Mouse (Mus musculus): ENCODE measurements around the gene Sync. TPM values are rescaled to one million over a fixed set of nuclear protein-coding genes. Genes with fewer than 3 reads are reported as not detected.

The Sync gene
- total RNA-seq, 2 experiments from 2014 or later: 77.8 to 78.7 TPM

DNA sequence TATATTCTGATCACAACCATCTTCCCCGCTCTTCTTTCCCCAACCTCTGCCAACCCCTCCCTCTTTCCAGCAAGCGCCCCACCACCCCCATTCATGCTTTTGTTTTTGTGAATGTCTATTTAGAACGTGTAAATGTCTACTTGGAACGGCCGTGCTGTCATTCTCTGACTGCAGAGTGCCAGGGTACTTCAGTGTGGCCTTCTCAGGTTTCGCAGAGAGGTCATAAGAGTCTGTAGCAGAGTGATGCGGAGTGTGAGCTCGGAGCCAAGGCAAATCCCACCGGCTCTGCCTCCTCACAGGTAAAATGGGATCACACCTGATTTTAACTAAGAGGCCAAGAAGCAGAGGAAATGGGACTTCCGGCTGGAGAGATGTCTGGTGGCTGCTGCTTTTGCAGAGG, 11.7 kb downstream of the Sync start:
- no peak for DNase-seq (ENCODE audit: low spot score in 2 of 2)

DNA sequence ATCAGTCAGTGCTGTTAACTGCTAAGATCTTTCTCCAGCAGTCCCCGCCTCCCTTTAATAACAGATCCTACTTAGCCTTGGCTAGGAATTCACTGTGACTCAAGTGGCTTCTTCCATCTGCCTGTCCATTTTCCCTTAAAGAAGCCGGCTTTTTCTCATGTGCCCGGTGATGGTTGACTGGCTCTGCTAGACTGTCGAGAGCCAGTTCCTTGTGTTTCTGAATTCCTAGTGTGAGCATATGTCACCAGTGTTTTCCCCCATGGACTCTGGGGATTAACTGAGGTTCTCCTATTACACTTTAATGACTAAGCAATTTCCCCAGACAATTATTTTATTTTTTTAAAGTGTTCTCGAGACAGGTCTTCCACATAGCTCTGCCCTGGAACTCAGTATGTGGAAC, 16.0 kb downstream of the Sync start:
- DNase-seq (ENCODE audit: low spot score in 2 of 2): no peak

DNA sequence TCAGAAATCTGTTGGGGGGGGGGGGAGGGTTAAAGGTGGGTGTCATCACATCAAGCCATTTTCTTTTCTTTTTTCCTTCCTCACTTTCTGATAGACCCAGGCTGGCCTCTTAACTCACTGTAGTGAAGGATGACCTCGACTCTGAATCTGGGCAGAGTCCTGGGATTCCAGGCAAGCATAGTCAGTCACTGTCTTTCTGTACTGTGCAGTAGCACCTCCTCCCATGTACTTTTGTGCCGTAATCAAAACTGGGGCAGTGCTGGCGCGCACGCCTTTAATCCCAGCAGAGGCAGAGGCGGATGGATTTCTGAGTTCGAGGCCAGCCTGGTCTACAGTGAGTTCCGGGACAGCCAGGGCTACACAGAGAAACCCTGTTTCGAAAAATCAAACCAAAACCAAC, 16.4 kb downstream of the Sync start:
- DNase-seq (ENCODE audit: low spot score in 2 of 2): no peak

DNA sequence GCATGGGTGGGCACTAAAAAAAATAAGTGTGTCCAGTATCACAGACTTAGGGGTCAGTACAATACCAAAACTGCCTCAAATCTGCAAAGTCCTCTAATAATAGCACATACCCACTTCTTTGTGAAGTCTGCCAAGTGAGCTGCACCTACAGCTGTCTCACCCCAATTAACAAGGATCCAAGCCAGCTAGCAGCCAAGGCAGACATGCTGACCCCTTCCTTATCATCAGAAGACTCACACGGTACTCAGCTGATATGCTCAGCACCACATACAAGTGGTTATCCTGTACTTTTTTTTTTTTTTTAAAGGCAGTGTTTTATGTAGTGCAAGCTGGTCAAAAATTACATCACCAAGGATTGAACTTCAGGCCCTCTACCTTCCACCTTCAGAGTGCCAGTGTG, 16.9 kb downstream of the Sync start:
- no peak for DNase-seq (ENCODE audit: low spot score in 2 of 2)

DNA sequence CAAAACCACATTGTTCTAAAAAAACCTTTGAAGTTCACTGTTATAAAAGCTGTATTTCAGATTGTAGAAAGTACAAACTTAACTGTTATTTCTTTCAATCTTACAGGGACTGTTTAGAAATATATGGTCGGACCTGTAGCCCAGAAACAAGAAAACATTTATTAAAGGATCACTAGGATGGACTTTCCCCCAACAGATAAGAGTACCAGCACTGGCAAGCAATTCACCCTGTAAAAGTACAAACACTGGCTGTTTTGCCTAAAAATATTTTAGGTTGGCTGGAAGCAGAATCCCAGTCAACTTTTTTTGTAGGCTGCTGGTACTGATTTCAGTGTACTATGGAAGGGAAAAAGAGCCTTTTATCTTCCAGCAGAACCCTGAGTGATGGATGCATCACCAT, 20.5 kb downstream of the Sync start:
- no peak for DNase-seq (ENCODE audit: low spot score in 2 of 2)

DNA sequence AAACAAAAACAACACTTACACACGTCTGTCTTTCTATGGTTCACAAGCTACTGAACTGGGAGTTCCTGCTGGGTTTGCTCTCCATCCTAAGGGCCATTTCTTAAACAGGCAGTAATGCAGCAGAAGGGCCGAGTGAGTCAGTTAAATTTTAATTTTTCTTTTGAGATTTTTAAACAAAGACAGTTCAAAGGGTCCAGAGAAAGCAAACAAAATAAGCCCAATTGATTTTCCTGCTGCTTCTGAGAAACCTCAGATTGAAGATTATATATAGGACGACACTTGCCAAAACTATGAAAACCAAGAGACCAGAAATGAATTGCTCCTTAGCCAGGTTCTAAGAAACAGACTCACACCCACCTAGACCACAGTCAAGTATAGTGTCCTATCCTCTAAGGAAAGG, 26.5 kb downstream of the Sync start:
- DNase-seq (ENCODE audit: low spot score in 2 of 2): no peak

DNA sequence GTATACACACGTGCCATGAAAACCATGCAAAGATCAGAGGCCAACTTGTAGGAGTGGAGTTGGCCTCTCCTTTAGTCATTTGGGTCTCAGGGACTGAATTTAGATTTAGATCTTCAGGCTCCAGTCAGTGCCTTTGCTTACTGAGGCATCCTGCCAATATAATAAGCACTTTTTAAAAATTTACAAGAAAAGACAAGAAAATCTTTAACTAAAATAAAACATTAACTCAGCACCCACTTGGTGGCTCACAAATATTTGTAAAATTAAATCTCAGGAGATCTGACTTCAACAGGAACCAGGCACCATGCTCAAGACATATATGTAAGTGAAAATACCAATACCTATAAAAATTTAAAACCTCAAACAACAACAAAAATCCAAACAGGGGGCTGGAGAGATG, 33.5 kb downstream of the Sync start:
- no peak for DNase-seq (ENCODE audit: low spot score in 2 of 2)

DNA sequence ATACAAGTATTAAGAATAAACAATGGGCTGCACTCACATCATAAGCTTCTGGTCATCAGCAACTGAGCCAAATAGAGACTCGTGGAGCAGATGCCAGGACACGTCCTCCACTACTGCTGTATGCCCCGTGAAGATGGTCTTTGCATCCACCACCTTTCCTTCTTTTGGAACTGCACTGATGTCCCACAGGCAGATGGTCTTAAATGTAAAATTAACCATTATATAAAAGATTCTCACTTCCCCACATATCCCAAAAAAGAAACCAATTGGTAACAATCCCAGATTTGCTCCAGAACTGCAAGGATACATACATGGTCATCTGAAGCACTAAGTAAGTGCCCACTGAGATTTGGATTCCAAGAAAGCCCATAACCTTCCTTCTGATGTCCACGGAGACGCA, 34.6 kb downstream of the Sync start:
- no peak for DNase-seq (ENCODE audit: low spot score in 2 of 2)

DNA sequence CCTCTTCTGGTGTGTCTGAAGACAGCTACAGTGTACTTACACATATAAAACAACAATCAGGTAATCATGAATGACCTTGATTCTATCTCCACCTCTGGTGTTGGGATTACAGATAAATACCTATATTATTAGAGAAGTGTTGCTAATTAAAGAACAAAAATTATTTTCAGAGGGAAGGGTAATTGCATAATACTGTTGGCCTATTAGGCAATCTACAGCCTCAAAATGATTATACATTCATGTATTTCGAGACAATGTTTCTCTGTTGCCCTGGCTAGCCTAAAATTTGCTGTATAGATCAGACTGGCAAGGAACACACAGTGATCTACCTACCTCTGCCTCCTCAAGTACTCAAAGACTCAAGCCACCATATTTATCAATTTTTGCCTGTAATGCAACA, 36.1 kb downstream of the Sync start:
- no peak for DNase-seq (ENCODE audit: low spot score in 2 of 2)

DNA sequence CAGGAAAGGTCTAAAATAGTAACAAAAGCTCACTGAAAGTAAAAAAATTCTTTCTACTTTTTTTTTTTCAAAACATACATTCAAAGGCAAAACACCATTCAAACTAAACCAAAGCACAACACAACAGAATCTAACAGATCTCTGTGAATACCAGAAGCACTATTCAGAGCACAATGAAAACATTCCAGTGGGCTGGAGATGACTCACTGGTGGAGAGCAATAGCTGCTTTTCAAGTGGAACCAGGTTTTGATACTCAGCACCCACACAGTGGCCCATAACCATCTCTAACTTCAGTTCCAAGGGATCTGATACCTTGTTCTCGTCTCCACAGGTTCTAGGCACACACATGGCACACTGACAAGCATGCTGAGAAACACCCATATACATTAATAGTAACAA, 37.3 kb downstream of the Sync start:
- no peak for DNase-seq (ENCODE audit: low spot score in 2 of 2)

DNA sequence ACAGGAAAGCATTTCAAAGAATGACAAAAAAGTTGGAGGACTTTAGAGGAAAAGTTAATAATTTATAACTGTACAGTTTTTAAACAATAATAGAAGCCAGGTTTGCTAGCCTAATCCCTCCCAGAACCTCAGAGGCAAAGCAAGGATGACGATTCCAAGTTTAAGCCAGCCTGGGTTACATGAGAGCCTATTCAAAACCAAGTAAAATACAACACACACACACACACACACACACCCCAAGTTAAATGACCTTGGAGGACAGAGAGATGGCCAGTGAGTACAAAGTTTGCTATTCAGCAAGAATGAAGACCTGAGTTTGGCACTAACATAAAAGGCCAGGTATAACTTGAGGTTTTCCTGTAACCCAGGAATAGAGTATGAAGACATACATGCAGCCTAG, 38.8 kb downstream of the Sync start:
- no peak for DNase-seq (ENCODE audit: low spot score in 2 of 2)

DNA sequence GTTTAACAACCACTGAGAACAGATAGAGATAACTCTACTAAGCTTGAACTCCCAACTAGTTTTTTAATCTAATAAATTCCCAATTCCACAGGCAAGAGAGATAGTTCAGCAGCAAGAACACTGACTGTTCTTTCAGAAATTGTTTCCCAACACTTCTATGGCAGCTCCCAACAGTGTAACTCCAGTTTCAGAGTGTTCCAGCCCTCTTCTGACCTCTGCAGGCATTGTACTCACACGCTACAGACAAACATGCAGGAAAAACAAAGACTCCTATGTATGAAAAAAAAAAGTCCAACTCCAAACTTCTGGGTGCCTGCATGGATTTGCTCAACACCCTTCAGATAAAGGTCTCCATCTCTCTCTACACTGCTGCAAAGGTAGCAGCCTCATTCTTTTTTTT, 45.4 kb downstream of the Sync start:
- DNase-seq (ENCODE audit: low spot score in 2 of 2): no peak

DNA sequence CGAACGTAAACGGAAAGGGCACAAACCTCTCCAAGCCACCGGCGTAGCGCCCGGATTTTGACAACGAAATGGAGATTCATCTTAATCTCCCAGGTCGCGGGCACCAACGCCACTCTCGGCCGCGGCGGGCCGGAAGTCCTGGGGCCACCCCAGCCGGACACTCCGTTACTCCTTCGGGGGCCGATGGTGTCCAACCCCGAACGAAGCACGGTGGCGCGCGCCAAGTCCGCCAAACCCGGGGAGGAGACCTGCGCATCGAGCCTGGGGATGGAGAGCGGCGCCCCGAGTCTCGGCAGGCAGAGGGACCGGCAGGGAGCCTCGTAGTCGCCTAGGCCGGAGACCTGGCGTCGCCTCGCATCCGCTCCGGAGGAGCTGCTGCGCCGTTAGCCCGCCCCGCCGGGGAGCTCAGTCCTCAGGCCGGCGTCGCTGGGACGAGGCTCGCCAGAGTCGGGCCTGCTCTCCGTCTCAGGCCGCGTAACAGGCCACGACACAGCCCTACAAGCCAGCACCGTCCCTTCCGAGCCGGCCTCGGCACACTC, 47.3 kb downstream of the Sync start:
- peak in 1 of 2 experiments; percentile 57 for DNase-seq (ENCODE audit: low spot score in 2 of 2)

DNA sequence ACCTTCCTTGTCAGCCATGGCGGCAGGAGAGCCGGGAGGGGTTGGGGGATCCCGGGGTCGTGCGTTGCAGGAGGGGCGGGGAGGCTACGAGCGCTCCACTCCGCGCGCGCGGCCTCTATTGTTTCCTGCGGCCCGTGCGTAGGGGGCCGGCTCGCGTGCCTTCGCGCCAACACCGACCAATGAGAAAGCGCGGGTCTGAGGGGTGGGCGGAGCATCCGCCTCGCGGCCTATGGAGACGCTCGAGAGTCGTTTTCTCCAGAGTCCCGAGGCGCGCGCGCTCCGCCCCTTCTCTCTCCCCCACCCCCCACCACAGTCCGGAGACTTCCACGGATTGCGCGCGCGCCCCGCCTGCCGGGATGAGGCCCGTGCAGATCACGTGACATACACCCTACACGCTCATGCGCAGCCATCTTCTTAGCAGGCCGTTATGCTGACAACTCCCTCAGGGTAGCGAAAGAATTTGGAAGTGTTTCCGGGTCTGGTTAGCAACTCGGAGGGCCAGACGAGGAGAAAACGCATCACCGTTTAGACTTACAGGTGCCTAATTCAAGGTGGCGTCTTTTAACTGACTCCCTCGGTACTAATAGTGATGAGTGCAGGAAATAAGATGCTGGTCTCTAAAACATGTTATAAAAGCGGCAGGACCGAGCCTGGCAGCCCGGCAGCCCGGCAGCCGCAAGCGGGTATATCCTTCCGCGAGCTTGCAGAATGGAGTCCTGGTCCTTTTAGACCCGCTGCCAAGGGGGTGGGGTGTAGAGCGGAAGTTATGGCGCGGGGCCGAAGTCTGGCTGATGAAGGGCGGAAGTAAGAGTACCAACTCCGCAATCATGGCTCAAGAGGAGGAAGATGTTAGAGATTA, 48.0 kb downstream of the Sync start, which contains the start of the genes Rbbp4 and Zbtb8os:
Gene Rbbp4 (minus strand): TSS at position 155 of the 859 bp plus-strand sequence.
Gene Zbtb8os (plus strand): TSS at position 480 of the 859 bp plus-strand sequence.
- peak; percentile 94 to 97 for DNase-seq (ENCODE audit: low spot score in 2 of 2)

DNA sequence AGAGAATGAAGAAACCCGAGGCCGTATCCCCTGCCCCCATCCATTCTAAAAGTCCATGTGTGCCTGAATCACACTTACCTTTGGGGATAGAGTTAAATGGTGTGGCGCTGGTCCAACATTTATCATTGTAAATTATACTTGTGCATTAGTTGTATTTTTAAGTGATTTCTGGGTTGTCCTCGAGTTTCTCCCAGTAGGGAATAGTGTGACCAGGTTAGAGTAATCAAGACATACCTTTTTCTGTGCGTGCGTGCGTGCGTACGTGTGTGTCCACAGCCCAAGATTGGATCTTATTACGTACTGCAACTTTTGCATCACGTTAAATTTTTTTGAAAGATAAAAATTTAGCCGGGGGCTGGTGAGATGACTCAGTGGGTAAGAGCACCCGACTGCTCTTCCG, 48.9 kb downstream of the Sync start:
- DNase-seq (ENCODE audit: low spot score in 2 of 2): no peak

DNA sequence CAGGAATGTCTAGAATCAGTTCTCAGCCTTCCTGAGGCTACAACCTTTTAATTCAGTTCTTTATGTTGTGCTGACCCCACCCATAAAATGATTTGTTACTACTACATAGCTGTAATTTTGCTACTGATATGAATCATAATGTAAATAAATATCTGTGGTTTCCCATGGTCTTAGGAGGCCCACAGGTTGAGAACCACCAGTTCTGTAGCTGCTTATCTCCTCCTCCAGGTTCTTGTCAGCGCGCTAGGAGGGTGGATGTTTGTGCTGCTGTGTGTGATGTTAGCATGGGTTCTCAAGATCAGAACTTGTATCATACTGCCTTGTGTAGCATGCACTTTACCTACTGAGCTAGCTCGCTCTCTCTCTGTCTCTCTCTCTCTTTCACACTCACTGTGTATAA, 52.3 kb downstream of the Sync start:
- DNase-seq (ENCODE audit: low spot score in 2 of 2): no peak

DNA sequence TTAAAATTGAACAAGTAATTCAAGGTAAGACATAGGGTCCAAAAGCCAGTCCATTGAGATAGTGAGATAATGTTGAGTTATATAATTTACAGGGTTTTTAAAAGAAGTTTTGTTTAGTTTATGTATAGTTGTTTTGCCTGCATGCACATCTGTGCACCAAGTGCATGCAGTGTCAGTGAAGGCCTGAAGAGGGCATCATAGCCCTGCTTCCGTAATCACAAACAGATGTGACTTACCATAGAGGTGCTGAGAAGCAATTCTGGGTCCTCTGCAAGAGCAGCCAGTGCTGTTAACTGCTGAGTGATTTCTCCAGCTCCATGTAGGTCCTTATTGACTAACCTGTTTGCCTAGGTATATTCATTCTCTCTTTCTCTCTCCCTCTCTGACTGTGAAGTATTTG, 54.5 kb downstream of the Sync start:
- no peak for DNase-seq (ENCODE audit: low spot score in 2 of 2)

DNA sequence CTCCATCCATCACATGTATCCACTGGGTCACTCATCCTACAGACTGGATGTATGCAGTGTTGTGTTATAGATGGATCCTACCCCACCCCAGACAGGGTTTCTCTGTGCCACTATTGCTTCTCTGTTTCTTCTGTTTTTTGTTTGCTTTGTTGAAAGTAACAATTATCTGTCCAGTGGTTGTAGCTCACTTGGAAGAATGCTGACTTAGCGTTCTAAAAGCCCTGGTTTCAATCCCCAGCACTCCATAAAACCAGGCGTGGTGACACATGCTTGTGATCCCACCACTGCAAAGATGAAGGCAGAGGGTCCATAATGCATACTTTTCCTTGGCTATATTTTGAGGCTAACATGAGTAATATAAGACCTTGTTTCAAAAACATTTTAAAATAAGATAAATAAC, 55.3 kb downstream of the Sync start:
- no peak for DNase-seq (ENCODE audit: low spot score in 2 of 2)

DNA sequence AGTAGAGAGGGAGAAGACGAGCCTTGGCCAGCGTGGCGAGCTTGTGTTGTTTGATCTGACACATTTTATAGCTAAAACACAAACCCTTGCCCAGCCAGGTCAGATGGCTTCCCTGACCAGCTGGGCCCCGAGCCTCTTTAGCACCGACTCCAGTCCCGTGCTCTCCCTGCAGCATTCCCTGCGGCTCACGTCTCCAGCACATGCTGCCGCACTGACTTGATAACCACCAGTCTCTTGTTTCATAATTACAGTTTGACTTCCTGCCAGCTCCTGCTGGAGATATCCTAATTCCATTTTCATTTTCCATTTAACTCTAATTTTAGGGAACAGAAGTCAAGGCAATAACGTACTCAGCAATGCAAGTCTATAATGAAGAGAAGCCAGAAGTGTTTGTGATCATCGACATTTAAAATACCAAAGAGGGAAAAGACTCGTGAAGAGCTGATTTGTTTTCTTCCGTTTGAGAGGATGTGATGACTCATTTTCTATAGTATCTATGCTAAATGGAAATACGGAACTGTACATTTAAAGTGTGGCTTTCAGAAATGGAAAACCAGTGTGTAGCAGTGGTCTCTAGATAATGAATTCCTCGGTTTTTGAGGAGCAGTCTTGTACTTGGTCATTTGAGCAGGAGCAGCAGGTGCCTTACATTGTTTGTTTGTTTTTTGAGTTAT, 59.2 kb downstream of the Sync start:
- no peak for DNase-seq (ENCODE audit: low spot score in 2 of 2)

DNA sequence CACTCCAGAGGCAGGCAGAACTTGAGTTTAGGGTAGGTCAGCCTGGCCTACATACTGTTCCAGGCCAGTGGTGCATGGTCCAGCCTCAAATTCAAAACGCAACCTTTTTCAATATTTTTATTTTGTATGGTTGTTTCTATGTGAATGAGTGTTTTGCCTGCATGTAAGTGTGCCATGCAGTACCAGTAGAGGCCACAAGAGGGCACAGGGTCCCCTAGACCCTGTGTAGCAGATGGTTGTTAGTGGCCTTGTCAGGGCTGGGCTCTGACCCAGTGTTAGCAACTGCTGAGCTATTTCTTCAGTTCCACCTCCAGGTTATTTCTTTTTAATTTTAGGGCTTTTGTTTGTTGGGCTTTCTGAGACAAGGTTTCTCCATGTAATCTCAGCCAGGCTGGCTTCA, 63.2 kb downstream of the Sync start:
- DNase-seq (ENCODE audit: low spot score in 2 of 2): peak; percentile 63 to 82

DNA sequence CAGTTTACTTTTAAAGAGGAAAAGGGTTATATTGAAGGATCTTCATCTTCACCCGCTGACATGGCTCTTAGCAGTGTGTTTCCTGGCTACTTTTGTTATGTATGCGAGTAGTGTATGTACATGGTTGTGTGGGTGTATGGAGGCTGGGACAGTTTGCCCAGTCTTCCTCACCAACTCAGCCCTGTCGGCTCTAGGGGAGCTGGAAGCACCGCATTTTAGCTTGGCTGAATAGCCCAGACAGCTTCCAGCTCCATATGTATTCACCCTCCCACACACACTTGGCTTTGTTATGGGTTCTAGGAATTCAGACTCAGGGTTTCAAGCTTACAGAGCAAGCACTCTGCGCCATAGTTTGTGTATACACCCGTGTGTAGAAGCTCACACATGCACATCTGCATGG, 63.7 kb downstream of the Sync start:
- DNase-seq (ENCODE audit: low spot score in 2 of 2): no peak

DNA sequence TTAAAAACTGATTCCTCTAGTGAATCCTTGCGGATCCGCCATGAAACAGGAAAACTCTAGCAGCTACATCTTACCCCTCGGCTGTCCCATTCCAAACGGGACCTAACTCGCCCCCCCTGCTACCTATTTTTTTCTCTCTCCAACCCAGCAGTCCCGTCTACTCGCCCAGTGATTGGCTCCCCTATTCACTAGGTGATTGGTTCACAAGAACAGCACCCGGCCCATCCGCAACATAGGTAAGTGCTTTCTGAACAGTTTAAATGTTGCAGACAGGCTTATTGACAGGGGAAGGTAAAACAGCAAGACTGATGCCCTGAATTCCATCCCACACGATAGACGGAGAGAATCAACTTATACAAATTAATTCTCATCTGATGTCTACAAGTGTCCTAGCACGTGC, 65.8 kb downstream of the Sync start:
- DNase-seq (ENCODE audit: low spot score in 2 of 2): no peak

Measured in gastrocnemius, postnatal 4 days (tissue).